Mouse (Mus musculus): ENCODE results near the gene Myo18a.

DNA sequence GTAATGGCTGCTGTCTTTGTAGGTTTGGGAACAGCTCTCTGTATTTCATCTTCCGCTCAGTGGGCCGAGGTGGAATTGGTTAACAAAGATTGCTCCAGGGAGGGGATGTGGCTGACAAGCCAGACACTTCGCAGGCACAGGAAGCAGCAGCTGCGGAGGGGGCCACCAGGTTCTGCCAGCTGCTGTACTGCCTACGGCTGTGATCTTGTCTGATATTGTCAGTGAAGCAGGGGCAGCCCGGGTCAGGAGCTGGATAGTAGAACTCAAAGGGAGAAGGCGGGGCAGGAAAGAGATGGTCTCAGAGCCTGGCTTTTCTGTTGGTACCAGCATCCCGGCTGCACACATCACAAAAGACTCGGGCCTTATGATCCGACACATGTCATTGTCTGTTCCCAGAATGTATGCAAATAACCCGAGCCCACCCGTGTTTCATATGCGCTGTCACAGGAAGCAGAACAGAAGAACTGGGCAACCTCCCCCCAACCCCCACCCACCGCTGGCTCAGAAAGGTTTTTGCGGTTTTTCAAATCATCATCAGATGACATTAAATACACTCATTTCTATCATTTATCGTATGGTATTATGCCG, 124.4 kb downstream of the Myo18a start:
- TF ChIP-seq MAX (IDR thresholded peaks at IDR 0.05) (no peak), CTCF (IDR thresholded peaks at IDR 0.05; ENCODE audit: control insufficient read depth, insufficient read depth, insufficient read length) (no peak)
